Mouse (Mus musculus) G1E (cell line): ENCODE measurements around the gene Palm2. TPM values are rescaled to one million over a fixed set of nuclear protein-coding genes. Genes with fewer than 3 reads are reported as not detected.

Experiments
- ATAC-seq: 2 replicates; pipeline ENCODE4 v1.8.0; 2016; ENCODE audit warnings: mild to moderate bottlenecking; ENCODE audit not compliant: insufficient number of reproducible peaks, poor library complexity, low FRiP score, severe bottlenecking; ENCODE audit errors: extremely low read depth
- DNase-seq: peaks from one replicate; pipeline ENCODE4 v3.0.0; 2012; ENCODE audit warnings: low spot score
- H3K27me3 ChIP-seq: 2 replicates; pipeline ENCODE4 v1.6.1; 2012; ENCODE audit warnings: mild to moderate bottlenecking, low read length, inconsistent platforms; ENCODE audit not compliant: insufficient read depth
- H3K36me3 ChIP-seq: replicated peaks from 2 replicates; pipeline ENCODE3; 2012; ENCODE audit warnings: mild to moderate bottlenecking, inconsistent platforms
- H3K4me1 ChIP-seq: 2 replicates; pipeline ENCODE4 v1.6.1; 2012; ENCODE audit warnings: low read depth, low read length, inconsistent platforms, mixed read lengths; ENCODE audit not compliant: insufficient read depth
- H3K4me3 ChIP-seq: 2 replicates; pipeline ENCODE4 v1.5.1; 2012; ENCODE audit warnings: low read depth, mild to moderate bottlenecking, inconsistent platforms, low read length, moderate library complexity, mixed read lengths
- H3K9me3 ChIP-seq: replicated peaks from 2 replicates; pipeline ENCODE4 v1.6.1; 2012; ENCODE audit warnings: inconsistent platforms
- CTCF ChIP-seq: IDR thresholded peaks from 2 replicates; pipeline ENCODE4 v1.5.1; 2012; ENCODE audit warnings: low read depth, low read length, inconsistent platforms, mixed read lengths
- GATA1 ChIP-seq: IDR thresholded peaks from 2 replicates; pipeline ENCODE4 v1.6.1; 2012; ENCODE audit warnings: borderline replicate concordance, low read length, inconsistent platforms, mixed read lengths
- GATA2 ChIP-seq: IDR thresholded peaks from 2 replicates; pipeline ENCODE4 v1.6.1; 2012; ENCODE audit warnings: low read depth, low read length, inconsistent platforms, borderline replicate concordance
- POLR2AphosphoS5 ChIP-seq: IDR thresholded peaks from 2 replicates; pipeline ENCODE4 v1.6.1; 2012; ENCODE audit warnings: low read depth, low read length, inconsistent platforms; ENCODE audit not compliant: insufficient replicate concordance
- TAL1 ChIP-seq: conservative IDR thresholded peaks from 2 replicates; pipeline ENCODE4 v1.6.1; 2012; ENCODE audit warnings: low read depth, low read length, inconsistent platforms, mixed read lengths
- polyA plus RNA-seq: library from polyadenylated mRNA; stranded (reverse); fragments of >175 nt; gene quantifications from 2 replicates; pipeline ENCODE4 v1.2.3, GENCODE M21; 2012
- total RNA-seq, 2 experiments: library from RNA; stranded (forward) in 1 of 2; stranded (reverse) in 1 of 2; fragments of 200-1000 nt in 1 of 2; fragments of >200 nt in 1 of 2; fragmentation: Nextera tagmentation in 1 of 2; gene quantifications; 2 replicates each; pipeline ENCODE4 v1.2.3; 2014 to 2017

Palm2 gene
- total and polyA plus RNA-seq, 3 experiments, result 0.05 TPM; not detected in 2

DNA sequence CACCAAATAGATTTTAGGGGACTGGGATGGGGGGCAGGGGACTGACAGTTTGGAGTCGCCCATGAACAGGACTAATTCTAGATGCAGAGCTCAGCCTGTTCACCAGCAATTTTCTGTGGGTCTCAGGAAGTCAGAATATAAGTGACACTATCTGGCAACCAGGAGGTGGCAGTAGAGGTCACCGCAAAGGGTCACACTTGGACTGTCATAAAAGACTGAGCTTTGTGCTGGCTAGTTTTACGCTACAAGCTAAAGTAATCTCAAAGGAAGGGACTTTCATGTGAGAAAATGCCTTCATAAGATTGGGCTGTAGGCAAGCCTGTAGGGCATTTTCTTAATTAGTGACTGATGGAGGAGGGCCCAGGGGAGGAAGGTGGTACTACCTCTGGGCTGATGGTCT is 17.8 kb downstream of the Palm2 start:
- H3K4me1 ChIP-seq, result no peaks in the 10 kb centered on the region
- H3K36me3 ChIP-seq, result no peaks in the 10 kb centered on the region
- no peaks in the 10 kb centered on the region for H3K27me3 ChIP-seq
- no peak overlapping the region for H3K4me3 ChIP-seq
- ATAC-seq (no peak), DNase-seq (no peak)
- peaks cover 44% of the 10 kb centered on the region for H3K9me3 ChIP-seq
- no peak for TF ChIP-seq CTCF
- no peak for TF ChIP-seq GATA1
- TF ChIP-seq POLR2AphosphoS5, result no peak
- TF ChIP-seq GATA2, result no peak
- TF ChIP-seq TAL1, result no peak

GRCm38 (mm10) chr4:57452661-57453060 is 18.6 kb downstream of the Palm2 start:
- no peak for ATAC-seq
- no peak for DNase-seq
- H3K27me3 ChIP-seq, result no peaks in the 10 kb centered on the region
- TF ChIP-seq POLR2AphosphoS5 (no peak), CTCF (no peak), GATA1 (no peak), GATA2 (no peak), TAL1 (no peak)
- H3K4me3 ChIP-seq, result no peak overlapping the region
- no peaks in the 10 kb centered on the region for H3K36me3 ChIP-seq
- H3K9me3 ChIP-seq, result peaks cover 43% of the 10 kb centered on the region
- H3K4me1 ChIP-seq, result no peaks in the 10 kb centered on the region

DNA sequence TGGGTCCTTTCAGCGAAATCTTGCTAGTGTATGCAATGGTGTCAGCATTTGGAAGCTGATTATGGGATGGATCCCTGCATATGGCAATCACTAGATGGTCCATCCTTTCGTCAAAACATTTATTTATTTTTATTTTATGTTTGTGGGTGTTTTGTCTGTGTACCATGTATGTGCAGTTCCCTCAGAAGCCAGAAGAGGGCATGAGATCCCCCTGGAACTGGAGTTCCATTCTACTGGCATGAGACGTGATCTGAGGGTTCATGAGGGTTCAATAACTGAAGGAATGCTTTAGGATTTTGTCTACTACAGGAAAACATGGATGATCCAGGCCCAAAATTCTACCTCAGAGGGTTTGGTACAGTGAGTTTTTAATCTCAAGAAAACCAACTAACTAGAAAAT is 28.3 kb downstream of the Palm2 start:
- no peaks in the 10 kb centered on the region for H3K27me3 ChIP-seq
- DNase-seq (no peak), ATAC-seq (no peak)
- H3K9me3 ChIP-seq, result peaks cover 15% of the 10 kb centered on the region
- H3K4me3 ChIP-seq, result no peak overlapping the region
- TF ChIP-seq CTCF (no peak), POLR2AphosphoS5 (no peak), TAL1 (no peak), GATA2 (no peak), GATA1 (no peak)
- no peaks in the 10 kb centered on the region for H3K36me3 ChIP-seq
- H3K4me1 ChIP-seq, result no peaks in the 10 kb centered on the region

DNA sequence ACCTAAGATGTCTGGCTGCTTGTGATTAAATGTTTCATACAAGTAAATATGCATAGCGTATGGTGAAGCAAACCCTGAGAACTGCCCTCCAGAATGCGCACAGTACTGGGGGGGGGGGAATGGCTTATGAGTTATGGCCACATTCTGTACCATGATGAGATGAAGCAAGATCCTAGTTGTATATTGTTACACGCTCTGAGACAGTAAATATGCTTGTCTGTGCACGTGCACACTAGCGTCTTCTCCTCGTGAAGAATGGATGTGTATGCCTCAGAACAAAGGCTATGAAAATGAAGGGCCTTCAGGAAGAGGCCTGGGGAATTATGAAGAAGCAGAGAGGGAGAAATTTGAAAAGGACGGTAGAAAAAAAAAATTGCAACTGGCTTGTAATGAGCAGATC is 48.4 kb downstream of the Palm2 start:
- H3K27me3 ChIP-seq, result no peaks in the 10 kb centered on the region
- ATAC-seq (no peak), DNase-seq (no peak)
- H3K36me3 ChIP-seq, result no peaks in the 10 kb centered on the region
- no peak overlapping the region for H3K4me3 ChIP-seq
- TF ChIP-seq POLR2AphosphoS5 (no peak), CTCF (no peak), TAL1 (no peak), GATA2 (no peak), GATA1 (no peak)
- no peaks in the 10 kb centered on the region for H3K4me1 ChIP-seq
- H3K9me3 ChIP-seq, result peaks cover 36% of the 10 kb centered on the region

GRCm38 (mm10) chr4:57486392-57486791 is 52.3 kb downstream of the Palm2 start:
- no peak for TF ChIP-seq TAL1
- no peak for TF ChIP-seq GATA1
- no peak for TF ChIP-seq POLR2AphosphoS5
- TF ChIP-seq GATA2, result no peak
- TF ChIP-seq CTCF, result no peak
- Histone ChIP-seq H3K27me3 (no peaks in the 10 kb centered on the region), H3K4me1 (no peaks in the 10 kb centered on the region), H3K36me3 (no peaks in the 10 kb centered on the region), H3K9me3 (peaks cover 48% of the 10 kb centered on the region), H3K4me3 (no peak overlapping the region)
- DNase-seq, result no peak
- ATAC-seq, result no peak

- DNase-seq (no peak), ATAC-seq (no peak)
- Histone ChIP-seq H3K9me3 (peaks cover 59% of the 10 kb centered on the region), H3K36me3 (no peaks in the 10 kb centered on the region), H3K4me1 (no peaks in the 10 kb centered on the region), H3K4me3 (no peak overlapping the region), H3K27me3 (no peaks in the 10 kb centered on the region)
- TF ChIP-seq TAL1 (no peak), CTCF (no peak), GATA1 (no peak), GATA2 (no peak), POLR2AphosphoS5 (no peak)
Observed at GRCm38 (mm10) chr4:57489887-57490286, 55.8 kb downstream of the Palm2 start.

- Histone ChIP-seq H3K4me3 (no peak overlapping the region), H3K9me3 (peaks cover 37% of the 10 kb centered on the region), H3K36me3 (no peaks in the 10 kb centered on the region), H3K27me3 (no peaks in the 10 kb centered on the region), H3K4me1 (no peaks in the 10 kb centered on the region)
- DNase-seq (no peak), ATAC-seq (no peak)
- no peak for TF ChIP-seq POLR2AphosphoS5
- TF ChIP-seq CTCF, result no peak
- TF ChIP-seq GATA1, result no peak
- no peak for TF ChIP-seq GATA2
- TF ChIP-seq TAL1, result no peak
Observed at GRCm38 (mm10) chr4:57504792-57505191, 70.7 kb downstream of the Palm2 start.
